Mouse (Mus musculus) liver, embryonic 16.5 days (tissue): Measurements from ENCODE around the gene Vmn2r97. TPM values are rescaled to one million over a fixed set of nuclear protein-coding genes. Genes with fewer than 3 reads are reported as not detected.
"Not testable (repeated sequence)": the region's sequence is repeated elsewhere in the genome, so short reads cannot be mapped to it uniquely, and the experiment has no call there.

Experiments used
- ATAC-seq: fragments of 200-750 bp; cut with Nextera tagmentation; 2 replicates; pipeline ENCODE4 v1.8.0; 2017; ENCODE audit warnings: low read depth, mild to moderate bottlenecking, moderate number of reproducible peaks, moderate library complexity
- H3K27ac ChIP-seq: fragments of 300-500 bp; sonication (generic); 2 replicates; pipeline ENCODE4 v1.5.1; 2014; ENCODE audit warnings: mild to moderate bottlenecking, low read length
- H3K27me3 ChIP-seq: fragments of 300-500 bp; sonication (generic); 2 replicates; pipeline ENCODE4 v1.6.1; 2014; ENCODE audit warnings: low read depth, low read length, mixed read lengths; ENCODE audit not compliant: control insufficient read depth, insufficient read depth
- H3K36me3 ChIP-seq: fragments of 300-500 bp; sonication (generic); 2 replicates; pipeline ENCODE4 v1.6.1; 2014; ENCODE audit warnings: mild to moderate bottlenecking; ENCODE audit not compliant: control insufficient read depth, insufficient read depth
- H3K4me1 ChIP-seq: fragments of 300-500 bp; sonication (generic); 2 replicates; pipeline ENCODE4 v1.6.1; 2014; ENCODE audit warnings: low read depth, low read length, mixed read lengths; ENCODE audit not compliant: control insufficient read depth
- H3K4me2 ChIP-seq: fragments of 300-500 bp; sonication (generic); 2 replicates; pipeline ENCODE4 v1.6.1; 2014; ENCODE audit warnings: low read depth, low read length, mixed read lengths
- H3K4me3 ChIP-seq: fragments of 300-500 bp; sonication (generic); 2 replicates; pipeline ENCODE4 v1.5.1; 2014; ENCODE audit warnings: low read depth, mild to moderate bottlenecking, low read length
- H3K9ac ChIP-seq: fragments of 300-500 bp; sonication (generic); 2 replicates; pipeline ENCODE4 v1.6.1; 2014; ENCODE audit warnings: low read depth, low read length
- H3K9me3 ChIP-seq: fragments of 300-500 bp; sonication (generic); replicated peaks from 2 replicates; pipeline ENCODE4 v1.6.1; 2016; ENCODE audit warnings: low read length; ENCODE audit not compliant: control insufficient read depth
- WGBS: fragments of 180-500 bp; shearing (Covaris S2); extraction: QIAGEN DNeasy Blood & Tissue Kit; methylation state at CpG from one replicate; pipeline ENCODE4 v1.1.7; 2014; ENCODE audit not compliant: insufficient replicate concordance; 5-methylcytosine and 5-hydroxymethylcytosine counted together
- polyA plus RNA-seq: library from polyadenylated mRNA; unstranded; fragments of >200 nt; fragmentation: Nextera tagmentation; extraction: Ambion mirVana; gene quantifications from 2 replicates; pipeline ENCODE4 v1.2.1, GENCODE M21; 2015

Vmn2r97 gene
- 0.04 TPM in 1 of 2 replicates, not detected in the other for polyA plus RNA-seq

DNA sequence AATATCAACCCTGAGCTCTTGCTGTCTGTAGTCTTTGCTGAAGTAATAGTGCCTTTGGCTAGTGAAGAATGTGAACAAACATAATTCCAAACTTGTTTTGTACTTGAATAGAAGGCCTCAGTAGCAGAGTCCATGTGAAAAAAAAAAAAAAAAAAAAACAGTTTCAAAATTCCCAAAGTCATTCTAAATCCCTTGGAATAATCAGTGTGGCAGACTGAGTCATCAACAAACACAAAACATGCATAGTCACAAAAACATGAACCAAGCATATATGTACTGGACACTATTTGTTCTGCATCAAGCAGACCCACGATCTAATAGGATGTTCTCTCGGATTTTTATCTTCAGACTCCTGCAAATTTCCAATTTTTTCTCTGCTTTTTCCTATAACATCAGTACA is at the start of gene Vmn2r97:
TSS of gene Vmn2r97 (plus strand) at position 301 of the 400 bp plus-strand sequence.
- H3K4me2 ChIP-seq, H3K27ac ChIP-seq, H3K9ac ChIP-seq, H3K9me3 ChIP-seq, H3K36me3 ChIP-seq, ATAC-seq, H3K4me3 ChIP-seq, H3K27me3 ChIP-seq, H3K4me1 ChIP-seq: not testable (repeated sequence)
- 41% methylated on average over 2 of the region's 2 CpGs for WGBS

DNA sequence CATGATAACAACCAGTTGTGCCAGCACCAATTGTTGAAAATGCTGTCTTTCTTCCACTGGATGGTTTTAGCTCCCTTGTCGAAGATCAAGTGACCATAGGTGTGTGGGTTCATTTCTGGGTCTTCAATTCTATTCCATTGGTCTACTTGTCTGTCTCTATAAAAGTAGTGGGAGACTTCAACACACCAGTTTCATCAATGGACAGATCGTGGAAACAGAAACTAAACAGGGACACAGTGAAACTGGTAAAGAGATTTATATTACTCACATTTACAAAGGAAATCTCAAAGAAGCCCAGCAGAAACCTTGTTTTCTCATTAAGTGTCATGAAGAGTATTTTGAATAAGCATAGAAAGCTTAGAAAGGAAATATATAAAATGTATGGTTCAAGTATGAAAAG is 31.7 kb upstream of the Vmn2r97 start:
- H3K27me3 ChIP-seq, H3K9ac ChIP-seq, H3K4me2 ChIP-seq, H3K36me3 ChIP-seq, H3K9me3 ChIP-seq, H3K4me3 ChIP-seq, H3K4me1 ChIP-seq, H3K27ac ChIP-seq, ATAC-seq: not testable (repeated sequence)
- WGBS = 29% methylated on average over 2 of the region's 2 CpGs

DNA sequence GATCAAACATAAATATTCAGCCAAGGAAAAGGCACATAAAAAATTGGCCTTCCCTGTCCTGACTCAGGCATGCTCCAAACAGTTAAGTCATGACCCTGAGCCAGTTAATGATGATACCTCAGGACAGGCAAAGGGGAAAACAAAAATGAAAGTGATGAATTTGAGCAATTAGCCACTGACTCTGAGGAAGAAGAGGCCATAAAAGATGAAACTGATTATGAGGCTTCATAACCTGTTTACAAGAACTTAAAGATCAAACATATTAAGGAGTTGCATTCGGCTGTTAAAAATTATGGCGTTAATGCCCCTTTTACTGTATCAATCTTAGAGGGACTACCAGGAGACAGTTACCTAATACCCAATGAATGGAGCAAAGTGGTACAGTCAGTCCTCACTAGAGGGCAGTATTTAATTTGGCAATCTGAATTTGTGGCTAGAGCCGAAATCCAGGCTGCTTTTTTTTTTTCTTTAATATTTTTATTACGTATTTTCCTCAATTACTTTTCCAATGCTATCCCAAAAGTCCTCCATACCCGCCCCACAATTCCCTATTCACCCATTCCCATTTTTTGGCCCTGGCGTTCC is 24.3 kb upstream of the Vmn2r97 start:
- ATAC-seq = no peak
- H3K4me3 ChIP-seq = no peak overlapping the region
- no peak overlapping the region for H3K27ac ChIP-seq
- no peaks in the 10 kb centered on the region for H3K9me3 ChIP-seq
- H3K4me1 ChIP-seq = no peaks in the 10 kb centered on the region
- H3K9ac ChIP-seq = no peak overlapping the region
- no peaks in the 10 kb centered on the region for H3K27me3 ChIP-seq
- H3K4me2 ChIP-seq = no peak overlapping the region
- no peaks in the 10 kb centered on the region for H3K36me3 ChIP-seq
- WGBS = 64% methylated on average over 6 of the region's 6 CpGs

DNA sequence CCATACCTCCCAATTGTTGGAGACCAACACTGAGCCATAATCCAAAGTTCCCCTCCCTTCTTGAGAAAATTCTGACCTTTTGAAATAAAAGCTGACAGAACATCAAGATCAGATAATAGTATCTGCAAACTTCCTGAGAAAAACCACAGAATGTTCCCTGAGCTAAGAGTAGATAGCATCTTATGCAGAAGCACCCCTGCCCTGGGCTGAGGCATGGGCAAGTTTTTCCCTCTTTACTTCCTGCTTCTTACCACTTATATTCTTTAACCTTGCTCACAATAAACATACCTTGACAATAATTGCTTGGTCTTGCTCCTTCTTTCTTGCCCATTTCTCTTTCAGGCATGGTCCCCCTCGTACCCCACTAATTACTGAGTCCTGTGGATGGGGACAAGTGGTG is 43.7 kb downstream of the Vmn2r97 start:
- not testable (repeated sequence) for H3K27me3 ChIP-seq, H3K4me3 ChIP-seq, H3K4me1 ChIP-seq, H3K9ac ChIP-seq, H3K4me2 ChIP-seq, ATAC-seq, H3K9me3 ChIP-seq, H3K27ac ChIP-seq, H3K36me3 ChIP-seq
- 62% methylated on average over 1 of the region's 1 CpGs for WGBS

DNA sequence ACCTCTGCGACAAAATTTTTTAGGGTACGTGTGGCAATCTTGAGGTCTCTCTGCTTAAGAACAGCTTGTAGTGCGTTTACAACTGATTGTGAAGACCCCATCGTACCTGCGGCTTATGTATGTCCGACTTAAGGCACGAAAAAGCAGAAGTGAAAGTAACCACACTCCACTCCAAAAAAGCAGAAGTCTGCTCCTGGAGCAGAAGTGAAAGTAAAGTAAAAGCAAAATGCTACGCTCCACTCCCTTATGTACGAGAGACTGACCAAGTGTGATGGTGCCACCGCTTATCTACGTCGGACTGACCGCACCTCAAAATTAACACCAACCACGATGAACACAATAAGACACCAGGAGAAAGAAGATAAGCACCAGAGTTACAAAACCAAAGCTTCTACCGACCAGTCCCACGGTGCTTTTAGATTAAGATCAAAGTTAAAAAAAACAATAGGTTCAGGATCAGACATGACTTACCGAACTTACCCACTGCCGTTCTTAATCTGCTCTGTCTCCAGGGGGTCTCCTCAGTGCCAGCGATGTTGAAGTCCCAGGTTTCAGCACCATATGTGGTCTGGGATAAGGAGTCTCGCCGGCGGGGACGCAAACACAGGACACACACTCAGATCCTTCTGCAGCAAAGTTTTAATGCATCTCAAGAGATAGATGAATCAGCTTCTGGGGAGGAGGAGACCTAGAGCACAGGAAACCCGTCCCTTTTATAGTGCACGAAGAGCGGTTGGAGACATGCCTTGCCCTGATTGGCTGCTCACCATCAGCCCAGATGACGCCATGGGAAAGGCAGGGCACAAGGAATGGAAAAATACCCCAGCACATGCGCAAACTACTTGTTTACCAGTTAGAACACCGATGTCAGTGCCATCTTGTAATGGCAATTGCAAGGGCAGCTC is 54.5 kb downstream of the Vmn2r97 start:
- Histone ChIP-seq H3K9me3 (peaks cover 4% of the 10 kb centered on the region; the same call in 1 of the 2 replicates), H3K4me2 (no peak overlapping the region), H3K9ac (no peak overlapping the region), H3K27ac (no peak overlapping the region), H3K27me3 (no peaks in the 10 kb centered on the region), H3K4me1 (no peaks in the 10 kb centered on the region), H3K36me3 (no peaks in the 10 kb centered on the region), H3K4me3 (no peak overlapping the region)
- no peak for ATAC-seq
- 64% methylated on average over 29 of the region's 29 CpGs for WGBS

Other genes with a start within 250 kb of the Vmn2r97 start
- not detected in 2 replicates for gene Vmn2r98, start 139.2 kb downstream of the Vmn2r97 start, polyA plus RNA-seq